Mouse (Mus musculus) T-cell, adult 2 months (primary cell): ENCODE data around the gene Ttll1.
"Not testable (repeated sequence)": the region's sequence is repeated elsewhere in the genome, so short reads cannot be mapped to it uniquely, and the experiment has no call there.

Experiments
- DNase-seq: peaks from one replicate; pipeline ENCODE4 v3.0.0; 2022; ENCODE audit warnings: low spot score

Ttll1 gene

DNA sequence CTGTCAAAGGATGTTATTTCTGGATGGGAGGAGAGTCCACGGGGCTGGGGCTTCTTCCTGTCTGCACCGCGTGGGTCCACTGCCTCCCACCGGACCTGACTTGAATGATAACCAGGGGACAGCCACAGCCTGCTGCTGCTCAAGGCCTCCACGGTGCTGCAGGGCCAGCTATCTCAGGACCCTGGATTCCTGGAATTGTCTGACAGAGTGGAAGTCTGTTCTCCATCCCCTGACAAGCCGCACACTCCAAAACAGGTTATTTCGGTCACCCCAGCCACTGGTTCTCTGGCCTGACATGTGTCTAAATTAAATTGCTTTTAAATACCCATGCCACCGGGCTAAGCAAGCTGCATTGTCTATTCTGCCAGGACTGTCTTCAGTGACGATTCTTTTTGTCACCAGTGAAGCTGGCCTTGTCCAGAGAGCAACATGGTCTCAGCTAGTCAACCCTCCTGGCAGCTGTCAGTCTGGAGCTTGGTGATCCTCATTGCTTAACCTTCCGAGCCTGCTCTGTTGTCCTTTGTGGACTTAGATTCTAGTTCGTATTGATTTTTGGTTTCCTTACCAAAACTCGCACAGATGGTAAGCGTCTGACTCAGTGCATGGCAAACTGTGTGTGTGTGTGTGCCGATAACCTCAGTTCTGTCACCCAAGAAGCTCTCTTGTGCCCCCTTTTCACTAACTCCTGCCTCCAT, 13.1 kb upstream of the Ttll1 start:
- no peak for DNase-seq

DNA sequence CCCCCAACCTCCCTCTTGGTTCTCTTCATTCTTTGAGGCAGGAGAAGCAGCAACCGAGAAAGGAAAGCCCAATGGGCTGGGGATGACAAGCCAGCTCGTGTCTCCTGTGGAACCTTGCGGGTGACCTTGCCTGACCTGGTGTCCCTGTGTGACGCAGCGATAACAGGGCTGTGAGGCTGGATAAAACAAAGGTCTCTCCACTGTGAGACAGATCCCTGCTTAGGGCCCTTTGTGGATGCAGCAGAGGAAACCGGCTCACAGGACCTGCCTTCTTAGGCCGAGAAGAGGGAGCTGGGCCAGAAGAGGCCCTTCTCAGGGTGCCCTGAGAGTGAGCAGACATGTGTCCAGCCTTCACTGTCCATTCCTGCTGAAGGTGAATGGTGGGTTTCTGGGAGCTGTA, 12.5 kb upstream of the Ttll1 start:
- no peak for DNase-seq

DNA sequence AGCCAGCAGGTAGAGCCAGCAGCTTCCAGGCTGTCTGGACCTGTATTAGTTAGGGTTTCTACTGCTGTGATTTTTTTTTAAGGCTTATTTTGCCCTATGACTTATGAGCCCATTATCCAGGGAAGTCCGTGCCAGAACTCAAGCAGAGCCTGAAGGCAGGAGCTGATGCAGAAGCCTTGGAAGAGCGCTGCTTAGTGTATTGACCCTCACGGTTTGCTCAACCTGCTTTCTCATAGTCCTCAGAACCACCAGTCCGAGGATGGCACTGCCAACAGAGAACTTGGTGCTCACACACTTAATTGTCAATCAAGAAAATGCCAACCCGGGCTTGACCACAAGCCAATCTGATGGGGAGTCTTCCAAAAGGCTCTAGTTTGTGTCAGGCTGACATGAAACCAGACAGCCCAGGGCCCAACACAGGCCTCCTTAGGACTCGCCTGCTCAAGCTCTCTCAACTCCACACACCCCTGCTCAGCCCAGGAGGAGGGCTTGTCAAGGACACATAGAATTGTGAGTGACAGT, 10.2 kb upstream of the Ttll1 start:
- no peak for DNase-seq

DNA sequence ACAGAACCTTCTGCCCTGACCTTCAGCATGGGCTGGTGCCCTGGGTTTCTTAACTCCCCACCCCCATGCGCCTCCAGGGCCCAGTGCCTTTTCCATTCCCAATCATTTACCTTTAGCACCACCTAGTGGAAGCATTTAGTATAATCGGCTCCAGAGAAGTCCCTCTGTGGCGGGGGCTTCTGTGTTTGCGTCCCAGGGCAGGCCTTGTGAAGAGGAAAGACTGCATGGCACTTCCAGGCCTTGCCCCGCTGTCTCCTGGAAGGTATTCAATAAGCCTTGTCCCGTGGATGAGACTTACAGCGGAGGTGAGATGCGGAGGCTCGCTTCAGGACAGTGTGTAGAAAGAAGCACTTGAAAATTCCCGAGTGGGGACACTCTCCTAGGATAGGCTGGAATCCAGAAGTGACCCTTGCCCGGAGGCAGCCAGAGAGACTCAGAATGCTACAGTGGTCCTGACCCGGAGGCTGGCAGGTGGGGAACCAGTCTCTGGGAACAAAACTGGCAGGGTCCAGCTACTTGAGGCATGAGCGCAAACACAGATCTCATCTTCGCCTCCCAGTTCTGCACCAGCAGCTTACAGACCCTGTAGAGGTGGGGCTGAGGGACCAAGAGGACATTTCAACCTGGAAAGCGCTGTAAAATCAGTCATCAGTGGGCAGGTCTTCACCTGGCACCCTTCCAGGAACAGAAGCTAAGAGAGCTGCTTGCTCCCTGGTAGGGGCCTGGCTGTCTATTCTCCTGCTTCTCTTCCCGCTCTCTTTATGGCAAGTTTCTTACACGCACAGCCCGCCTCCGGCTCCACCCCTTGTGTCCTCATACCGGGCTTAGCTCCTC, 7.7 kb upstream of the Ttll1 start:
- DNase-seq: peak; percentile 64

DNA sequence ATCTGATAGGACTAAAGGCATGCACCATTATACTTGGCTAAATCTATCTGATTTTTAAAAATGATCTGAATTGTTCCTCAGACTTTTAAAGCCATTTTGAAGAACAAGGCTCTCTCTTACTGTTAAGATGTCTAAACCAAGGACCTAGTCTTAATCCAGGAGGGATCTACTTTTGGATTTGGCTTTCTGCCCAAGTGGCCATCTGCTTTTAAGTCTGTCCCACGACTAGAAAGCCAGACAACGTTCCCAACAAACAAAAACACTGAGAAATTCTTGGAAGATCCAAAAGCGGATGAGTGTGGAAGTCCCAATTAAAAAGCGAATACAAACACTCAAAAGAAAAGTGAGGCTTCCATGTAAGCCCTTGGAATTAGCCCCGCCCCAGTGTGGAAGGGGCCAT, 4.3 kb upstream of the Ttll1 start:
- no peak for DNase-seq

DNA sequence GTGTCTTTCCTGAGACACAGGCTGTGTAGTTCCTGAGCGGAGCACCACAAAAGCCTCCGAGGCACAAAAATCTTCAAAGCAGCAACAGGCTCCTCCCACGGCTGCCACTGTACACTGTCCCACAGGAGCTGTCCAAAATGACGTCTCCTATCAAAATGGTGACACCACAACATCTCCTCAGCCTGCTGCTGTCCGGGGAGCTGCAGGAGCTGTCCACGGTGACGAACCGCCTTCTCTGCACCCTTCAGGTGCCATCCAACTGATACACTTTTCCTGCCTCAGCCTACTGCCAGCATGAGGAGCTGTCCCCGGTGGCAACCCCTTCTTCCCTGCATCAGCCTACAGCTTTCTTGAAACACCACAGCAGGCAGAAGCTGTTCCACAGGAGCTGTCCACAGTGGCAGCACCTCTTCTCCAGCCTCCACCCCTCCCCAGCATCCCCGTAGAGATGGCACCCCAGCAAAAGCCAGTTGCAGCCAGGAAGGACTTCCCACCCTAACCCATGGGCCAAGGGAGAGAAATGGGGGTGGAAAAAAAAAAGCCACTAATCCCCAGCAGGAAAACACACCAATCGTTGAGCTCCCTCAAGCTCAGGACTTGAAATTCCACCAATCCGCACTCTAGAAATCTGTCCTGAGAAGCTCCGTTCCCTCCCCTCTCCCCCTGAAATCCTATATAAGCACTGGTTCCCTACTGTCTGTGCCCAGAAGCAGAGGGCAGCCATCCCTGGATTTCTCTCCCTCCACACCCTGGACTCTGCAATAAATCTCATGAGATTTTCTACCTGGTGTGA, 2.0 kb upstream of the Ttll1 start:
- DNase-seq: no peak

DNA sequence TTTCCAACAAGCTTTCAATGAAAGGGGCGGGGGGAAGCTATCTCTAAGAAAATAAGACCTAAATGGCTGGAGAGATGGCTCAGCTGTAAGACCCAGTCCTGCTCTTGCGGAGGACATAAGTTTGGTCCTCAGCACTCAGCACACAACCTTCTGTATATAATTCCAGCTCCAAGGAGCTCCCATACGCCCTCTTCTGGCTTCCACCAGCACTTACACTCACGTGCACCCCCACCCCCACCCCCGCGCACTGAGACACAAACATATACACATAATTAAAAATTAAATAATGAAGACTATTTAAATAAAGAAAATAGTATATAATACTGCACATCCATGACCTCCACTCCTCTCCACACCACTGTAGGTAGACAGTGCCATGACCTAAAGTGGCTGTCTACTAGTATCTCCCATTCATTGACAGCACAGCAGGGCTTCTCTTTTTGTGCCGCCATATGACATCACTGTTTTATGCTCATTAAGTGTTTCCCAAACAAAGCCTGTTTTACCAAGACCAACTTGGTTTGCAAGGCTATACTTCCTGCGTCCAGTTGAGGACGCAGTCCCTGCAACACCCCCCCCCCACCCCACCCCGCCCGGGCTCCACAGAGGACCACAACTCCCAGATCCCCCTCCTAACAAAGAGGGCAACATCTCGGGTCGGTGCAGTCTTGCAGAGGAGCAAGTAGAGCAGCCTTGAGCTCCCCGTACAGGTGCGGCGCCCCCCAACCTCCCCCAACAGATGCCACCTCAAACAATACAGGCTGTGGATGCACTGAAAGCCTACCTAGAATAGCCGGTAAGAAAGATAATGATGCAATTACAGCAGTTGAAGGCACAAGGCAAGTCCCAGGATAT, 516 bp downstream of the Ttll1 start:
- no peak for DNase-seq

DNA sequence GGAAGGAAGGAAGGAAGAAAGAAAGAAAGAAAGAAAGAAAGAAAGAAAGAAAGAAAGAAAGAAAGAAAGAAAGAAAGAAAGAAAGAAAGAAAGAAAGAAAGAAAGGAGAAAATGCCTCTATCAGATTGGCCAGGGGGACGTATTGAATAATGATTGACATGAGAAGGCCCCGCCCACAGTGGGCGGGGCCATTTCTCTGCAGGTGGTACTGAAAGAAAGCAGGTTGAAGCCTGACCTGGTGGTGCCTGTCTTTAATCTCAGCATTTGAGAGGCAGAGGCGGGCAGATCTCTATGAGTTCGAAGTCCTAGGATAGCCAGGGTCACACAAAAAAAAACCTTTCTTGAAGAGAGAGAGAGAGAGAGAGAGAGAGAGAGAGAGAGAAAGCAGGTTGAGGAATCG, 9.2 kb downstream of the Ttll1 start:
- not testable (repeated sequence) for DNase-seq

DNA sequence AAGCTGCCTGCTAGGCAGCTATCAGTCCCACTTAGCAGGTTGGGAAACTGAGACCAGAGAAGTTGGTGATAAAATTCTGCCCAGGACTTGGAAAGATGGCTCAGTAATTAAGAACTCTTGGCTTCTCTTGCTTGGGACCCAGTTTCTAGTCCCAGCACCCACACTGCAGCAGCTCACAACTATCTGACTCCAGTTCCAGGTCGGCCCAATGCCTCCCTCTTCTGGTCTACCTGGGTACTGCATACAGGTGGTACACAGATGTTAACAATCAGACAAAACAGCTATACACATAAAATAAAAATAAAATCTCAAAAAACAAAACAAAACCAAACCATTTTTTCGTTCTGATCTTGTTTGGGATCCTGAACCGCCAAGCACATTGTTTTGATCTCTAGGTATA, 10.3 kb downstream of the Ttll1 start:
- peak; percentile 48 for DNase-seq

DNA sequence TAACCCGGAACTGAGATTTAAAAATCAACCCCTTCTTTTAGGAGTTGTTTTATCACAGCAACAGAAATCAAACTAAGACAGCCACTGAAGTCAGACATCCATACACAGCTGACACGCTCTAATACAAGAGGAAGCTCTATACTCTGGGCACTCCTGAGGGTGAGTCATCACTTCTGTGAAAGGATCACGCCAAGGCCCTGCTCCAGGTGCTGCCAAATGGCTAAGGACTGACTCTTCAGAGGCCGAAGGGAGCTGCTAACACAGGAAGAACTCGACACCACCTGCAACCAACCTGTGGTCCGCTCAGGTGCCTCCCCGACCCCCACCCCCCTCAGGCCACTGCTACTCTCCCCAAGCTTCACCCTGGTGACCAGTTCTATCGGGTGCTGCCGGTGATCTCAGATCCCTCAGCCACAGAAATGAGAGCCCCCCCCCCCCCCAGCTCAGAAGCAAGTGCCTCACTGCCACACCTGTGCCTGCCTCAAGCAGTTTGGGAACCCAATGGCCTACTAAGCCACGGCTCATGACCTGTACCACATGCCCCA, 11.4 kb downstream of the Ttll1 start:
- no peak for DNase-seq

DNA sequence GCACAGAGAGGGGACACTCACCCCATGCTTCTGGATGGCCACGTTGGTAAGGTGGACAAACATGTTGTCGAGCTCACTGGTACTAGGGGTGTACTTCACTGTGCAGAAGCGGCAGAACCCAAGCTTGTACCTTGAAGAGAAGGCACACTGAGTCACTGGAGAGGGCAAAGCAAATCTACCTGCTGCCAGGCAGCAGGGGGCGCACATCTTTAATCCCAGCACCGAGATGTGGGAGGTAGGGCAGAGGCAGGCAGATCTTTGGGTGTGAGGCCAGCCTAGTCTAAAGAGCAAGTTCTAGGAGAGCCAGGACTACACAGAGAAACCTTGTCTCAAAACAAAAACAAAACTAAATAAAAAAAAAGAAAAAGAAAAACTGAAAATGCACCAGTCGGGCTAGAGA, 13.4 kb downstream of the Ttll1 start:
- DNase-seq: no peak

DNA sequence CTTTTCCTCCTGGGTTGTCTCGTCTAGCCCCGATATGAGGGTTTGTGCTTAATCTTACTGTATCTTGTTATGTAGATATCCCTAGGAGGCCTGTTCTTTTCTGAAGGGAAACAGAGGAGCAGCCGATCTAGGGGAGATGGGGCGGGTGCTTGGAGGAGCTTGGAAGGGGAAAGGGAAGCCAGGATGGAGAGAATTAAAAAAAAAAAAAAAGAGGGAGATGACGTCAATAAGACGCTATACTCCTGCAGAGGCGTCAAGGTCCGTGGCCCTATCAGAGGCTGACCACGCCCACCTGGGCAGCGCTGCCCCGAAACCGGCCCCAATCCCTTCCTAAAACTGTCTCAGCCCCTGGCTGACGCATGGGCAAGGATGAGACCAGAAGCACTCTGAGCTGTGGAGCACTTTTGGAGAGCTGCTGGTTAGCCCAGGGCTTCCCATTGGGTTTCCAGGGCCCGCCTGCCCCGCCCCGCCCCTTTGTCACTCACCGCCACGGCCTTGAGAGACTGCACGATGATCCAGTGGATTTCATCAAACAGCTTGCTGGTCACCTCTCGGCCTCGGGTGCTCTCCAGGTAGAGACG, 14.8 kb downstream of the Ttll1 start:
- DNase-seq: no peak

DNA sequence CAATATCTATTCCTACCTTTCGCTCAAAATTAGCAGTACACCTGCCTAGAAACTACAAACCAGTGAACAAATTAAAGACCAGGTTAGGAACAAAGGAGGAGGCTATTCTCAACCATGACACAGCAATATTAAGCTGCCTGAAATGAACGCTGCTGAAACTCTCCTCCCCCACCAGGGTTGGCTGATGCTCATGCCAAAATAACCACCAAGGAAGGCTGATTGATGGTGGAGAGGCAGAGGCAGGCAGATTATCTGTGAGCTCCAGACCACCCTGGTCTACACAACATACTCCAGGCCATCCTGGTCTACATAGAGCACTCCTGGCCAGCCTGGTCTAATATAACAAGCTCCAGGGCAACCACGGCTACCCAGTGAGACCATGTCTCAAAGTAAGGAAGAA, 15.5 kb downstream of the Ttll1 start:
- no peak for DNase-seq

DNA sequence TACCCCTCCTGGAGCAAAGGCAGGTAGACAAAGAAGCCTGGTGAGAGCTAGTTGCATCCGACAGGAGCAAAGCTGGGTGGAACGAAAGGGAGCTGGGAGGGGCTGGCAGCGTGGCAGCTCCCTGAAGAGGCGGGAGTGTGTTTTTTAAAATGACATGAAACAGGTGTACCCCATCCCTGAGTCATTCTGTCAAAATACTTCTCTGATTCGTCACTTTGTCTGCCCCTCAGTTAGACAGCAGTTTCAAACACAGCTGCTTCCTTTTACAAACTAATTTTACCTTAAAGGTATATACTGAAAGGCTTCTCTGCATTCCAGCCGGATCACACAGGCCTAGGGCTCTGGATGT, 16.1 kb downstream of the Ttll1 start:
- DNase-seq: no peak

DNA sequence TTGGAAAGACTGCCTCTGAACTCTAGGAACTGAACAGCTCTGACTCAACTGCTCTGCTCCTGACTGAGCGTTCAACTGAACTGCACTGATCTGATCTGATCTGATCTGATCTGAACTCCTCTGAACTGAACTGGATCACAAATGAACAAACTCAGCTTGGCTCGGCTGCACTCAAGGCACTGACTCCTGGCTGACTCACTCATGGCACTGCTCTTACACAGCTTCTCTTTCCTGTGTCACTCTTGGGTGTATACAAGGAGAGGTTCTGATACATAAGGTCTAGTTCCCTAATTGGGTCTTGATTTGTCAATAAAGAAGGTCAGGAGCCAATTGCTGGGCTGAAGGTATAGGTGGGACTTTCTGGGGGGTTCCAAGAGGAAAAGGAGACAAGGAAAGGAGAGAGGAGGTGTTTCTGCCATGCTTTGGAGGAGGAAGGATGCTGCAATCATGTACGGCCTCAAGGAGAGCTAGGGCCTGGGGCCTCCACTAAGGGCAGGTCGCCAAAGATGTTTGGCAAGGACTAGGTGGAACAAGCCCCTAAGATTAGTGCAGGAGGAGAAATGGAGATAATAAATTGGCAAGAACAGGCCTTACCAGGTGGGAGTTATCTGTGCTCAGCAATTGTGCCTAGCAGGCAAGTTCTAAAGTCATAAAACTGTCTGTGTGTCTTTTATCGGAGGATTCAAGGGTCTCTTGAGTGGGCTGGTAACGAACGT, 16.7 kb downstream of the Ttll1 start:
- no peak for DNase-seq

DNA sequence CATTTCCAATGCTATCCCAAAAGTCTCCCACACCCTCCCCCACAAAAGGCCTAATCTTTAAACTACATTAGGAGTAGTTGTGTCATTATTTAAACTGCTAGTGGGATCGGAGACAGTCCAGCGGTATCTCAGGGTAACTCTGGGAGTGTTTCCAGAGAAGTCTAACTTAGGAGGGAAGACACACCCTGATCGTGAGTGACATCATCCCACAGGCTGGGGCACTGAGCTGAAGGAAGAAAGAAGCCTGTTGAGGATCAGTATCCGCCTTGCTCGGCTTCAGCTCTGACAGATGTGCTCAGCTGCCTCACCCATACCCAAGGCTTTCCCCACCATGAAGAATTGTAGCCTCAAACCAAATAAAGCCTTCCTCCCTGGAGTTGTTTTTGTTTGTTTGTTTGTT, 18.8 kb downstream of the Ttll1 start:
- DNase-seq: no peak

DNA sequence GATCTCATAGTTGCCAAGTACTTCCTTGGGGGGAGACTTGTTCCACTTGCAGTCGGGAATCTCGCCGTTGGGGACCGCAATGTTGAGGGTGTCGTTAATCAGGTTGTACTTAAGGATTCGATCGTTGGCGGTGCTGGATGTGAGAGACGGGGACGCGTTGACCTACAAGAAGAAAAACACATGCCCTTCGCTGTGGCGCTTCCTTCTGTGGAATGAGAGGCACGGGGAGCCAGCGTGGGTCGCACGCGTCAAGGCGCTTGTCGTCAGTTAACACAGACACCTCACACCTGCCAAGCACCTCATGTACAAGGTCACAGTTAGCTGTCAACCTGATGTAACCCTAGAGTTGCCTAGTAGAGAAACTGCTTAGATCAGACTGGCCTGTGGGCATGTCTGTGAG, 21.2 kb downstream of the Ttll1 start:
- no peak for DNase-seq

DNA sequence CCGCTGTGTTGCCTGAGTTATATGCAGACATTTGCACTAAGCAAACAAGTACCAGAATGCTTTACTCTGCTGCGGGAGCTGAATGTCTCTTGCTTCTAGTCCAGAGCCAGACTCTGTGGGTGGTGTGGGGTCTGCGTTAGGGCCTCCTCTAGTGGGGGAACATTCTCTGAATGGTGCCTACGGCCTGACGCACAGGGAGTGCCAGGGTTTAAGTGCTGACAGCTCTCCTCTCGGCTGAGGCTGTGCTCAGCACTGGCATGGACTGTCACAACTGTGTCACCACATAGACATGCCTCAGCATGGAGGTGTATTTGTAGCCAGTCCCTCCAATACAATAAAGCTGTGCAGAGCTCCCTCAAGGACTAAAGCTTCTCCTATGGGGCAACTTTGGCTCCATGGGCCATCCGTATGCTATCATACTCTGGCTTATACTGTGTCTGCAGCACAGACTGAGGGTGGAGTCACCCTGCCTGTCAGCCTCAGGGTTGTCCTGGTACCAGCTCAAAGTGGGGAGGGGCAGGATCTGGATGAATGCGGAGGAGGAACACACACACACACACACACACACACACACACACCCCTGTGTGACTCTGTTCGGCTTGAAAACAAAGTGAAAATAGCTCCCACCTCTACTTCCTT, 23.1 kb downstream of the Ttll1 start:
- no peak for DNase-seq

DNA sequence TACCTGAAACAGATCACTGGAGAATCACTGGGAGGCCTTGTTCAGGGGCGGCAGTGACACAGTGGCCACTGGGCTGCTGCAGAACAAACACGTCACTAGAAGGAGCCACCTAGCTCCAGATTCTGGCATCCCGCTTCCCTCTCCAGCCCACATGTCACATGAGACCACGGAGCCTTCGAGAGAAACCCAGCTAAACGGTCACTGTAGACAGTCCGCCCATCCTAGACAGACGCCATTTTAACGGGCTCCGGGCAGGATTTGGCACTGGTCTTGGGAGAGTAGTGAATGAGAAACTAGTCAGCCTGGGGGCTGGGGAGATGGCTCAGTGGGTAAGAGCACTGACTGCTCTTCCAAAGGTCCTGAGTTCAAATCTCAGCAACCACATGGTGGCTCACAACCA, 26.4 kb downstream of the Ttll1 start:
- DNase-seq: no peak

DNA sequence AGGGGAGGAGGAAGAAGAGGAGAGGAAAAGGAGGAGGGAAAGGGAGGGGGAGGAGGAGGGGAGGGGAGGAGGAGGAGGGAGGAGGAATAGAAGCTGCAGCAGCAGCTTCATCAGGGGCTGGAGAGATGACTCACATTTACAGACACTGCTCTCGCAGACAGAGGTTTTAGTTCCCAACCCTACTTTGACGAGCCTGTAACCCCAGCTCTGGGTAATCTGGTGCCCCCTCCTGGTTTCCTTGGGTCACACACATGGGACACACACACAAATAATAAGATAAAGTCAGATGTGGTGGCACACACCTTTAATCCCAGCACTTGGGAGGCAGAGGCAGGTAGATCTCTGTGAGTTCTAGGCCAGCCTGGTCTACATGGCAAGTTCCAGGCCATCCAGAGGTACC, 27.2 kb downstream of the Ttll1 start:
- peak; percentile 30 for DNase-seq
